Mouse (Mus musculus) MEL-GATA-1-ER (cell line): ENCODE measurements around the gene Dnm1.
"Not testable (repeated sequence)": the region's sequence is repeated elsewhere in the genome, so short reads cannot be mapped to it uniquely, and the experiment has no call there.

Experiments used
- DNase-seq: peaks from one replicate; pipeline ENCODE4 v3.0.0-alpha.2; 2012; ENCODE audit warnings: low read depth; ENCODE audit errors: extremely low read depth

The Dnm1 gene

DNA sequence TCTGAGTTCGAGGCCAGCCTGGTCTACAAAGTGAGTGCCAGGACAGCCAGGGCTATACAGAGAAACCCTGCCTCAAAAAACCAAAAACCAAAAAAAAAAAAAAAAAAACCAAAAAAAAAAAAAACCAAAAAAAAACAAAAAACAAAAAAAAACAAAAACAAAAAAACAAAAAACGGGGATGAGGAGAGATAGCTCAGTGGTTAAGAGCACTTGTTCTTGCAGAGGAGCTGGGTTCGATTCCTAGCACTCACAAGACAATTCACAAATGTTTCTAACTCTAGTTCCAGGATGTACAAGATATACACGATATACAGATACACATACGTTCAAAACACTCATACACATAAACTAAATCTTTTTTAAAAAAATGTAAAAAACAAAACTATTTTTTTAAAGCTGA, 9.1 kb upstream of the Dnm1 start:
- not testable (repeated sequence) for DNase-seq

DNA sequence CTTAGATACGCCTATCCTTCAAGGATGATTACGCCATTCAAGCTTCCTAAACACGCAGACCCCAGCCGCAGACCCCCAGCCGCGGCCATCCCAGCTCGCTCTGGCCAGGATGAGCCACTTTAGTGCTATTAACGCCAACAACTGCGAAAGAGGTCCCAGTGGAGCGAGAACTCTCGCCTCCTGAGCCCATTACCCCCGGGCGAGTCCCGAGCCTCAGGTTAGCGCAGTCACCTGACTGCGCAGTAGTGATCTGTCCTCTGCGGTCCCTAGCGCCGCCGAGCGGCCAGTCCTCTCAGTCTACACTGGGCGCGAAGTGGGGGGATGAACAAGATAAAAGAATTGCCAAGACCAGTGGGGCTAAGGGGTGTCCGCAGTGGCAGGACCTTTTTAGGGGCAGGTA, 8.3 kb upstream of the Dnm1 start:
- DNase-seq = no peak

DNA sequence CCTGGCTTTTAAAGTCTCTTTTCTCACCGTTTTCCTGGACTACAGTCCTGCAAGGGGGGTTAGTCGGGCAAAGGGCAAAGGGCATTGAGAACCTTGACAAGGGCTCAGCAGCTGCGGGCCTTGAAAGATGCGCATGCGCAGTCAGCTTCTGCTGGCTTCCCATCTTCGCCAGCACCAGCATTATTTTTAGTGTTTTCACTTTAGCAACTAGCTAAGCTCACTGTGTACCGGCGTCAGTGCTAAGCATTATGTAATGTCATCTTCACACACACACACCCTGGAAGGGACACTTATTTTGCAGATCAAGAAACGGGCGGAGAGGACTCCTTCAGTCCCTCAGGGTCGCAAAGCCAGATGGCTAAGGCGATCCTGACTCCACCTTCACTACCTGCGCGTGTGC, 7.6 kb upstream of the Dnm1 start:
- DNase-seq = no peak

DNA sequence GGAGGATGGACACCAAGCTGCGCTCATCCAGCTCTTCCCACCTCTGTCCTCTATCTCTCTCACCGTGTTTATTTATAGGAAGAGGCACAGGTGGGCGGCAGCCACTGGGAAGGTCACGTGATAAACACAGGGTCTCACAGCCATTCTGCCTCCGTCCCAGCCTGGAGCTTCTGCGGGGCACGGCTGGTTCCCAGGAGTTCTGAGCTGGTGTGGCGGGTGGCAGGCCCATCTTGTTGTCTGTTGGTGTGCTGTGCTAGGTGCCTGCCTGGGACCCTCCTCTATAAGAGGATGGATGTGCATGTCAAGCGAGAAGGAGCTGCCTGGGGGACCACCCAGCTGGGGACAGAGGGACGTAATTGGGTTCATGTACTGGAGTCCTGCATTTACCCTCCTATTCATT, 5.2 kb upstream of the Dnm1 start:
- DNase-seq = no peak

DNA sequence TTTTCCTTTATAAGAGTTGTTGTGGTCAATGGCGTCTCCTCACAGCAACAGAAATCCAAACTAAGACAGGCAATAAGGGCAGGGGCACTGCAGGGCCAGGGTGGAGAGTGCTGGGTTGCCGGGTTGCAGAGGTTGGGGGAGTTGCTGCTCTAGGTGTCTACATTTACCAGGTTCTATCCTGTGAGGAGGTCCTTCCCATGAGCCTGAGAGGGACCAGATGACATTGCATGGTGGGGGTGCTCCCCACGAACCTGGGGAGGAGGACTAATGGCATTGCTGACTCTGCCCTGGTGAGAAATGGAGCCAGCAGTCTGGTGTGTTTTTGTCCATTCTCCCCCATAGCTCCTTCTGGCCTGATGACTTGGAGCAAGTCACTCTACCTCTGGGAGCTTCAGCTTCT, 4.6 kb upstream of the Dnm1 start:
- no peak for DNase-seq

DNA sequence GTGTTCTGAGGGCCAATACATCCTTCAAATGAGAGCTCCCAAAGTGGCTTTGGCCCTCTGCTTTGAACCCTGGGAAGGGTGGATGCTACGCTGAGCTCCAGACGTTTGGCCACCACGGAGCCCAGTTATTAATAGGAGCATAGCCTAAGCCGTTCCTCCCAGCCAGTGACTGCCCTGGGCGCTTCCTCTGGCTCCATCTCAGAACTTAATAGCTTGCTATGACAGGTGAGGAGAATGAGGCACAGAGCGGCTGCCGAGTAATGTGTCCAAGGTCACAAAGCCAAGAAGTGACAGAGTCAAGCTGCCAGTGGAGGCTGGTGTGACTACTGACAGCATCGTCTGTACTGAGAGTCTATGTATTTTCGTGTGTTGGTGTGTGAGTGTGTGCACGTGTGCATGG, 3.1 kb upstream of the Dnm1 start:
- no peak for DNase-seq

DNA sequence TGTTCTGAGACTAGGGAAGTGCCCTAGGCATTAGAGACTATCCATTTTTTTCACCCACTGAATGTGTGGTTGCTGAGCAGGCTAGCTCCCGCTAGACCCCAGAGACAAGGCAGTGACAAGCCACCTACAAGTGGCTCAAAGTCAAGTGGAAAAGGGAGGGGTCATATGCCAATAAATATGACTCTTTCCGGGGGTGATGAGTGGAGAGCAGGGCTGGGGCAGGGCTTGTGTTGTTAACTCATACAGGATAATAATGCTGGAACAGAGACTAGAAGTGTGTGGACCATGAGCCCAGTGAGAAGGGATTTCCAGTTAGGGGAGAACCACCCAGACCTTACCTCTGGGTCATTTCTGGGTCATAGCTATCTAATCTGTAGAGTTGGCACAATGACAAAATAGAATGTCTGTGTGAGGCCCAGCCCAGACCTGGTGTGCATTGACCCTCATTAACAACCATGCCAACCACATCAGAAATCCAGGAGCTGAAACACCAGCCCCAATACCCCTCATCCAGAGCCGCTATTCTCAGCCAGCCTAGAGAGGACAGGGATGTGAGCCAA, 1.3 kb upstream of the Dnm1 start:
- DNase-seq = no peak

DNA sequence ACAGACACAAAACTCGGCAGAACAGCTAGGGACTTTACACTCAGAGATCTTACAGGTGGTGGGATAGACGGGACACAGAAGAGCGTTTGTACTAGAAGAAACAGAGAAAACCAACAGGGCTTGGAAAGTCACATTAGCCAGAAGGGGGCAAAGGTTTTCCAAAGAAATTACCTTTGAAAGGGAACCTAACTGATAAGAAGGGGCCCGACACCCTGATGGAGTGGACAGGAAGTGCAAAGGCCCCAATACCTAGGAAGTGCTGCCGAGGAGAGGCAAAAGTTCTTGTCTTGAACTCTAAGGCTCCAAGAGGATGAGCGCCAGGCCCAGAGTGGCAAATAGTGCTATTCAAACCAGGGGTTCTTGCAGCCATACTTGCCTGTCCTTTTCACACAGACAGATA, 698 bp upstream of the Dnm1 start:
- DNase-seq = no peak

DNA sequence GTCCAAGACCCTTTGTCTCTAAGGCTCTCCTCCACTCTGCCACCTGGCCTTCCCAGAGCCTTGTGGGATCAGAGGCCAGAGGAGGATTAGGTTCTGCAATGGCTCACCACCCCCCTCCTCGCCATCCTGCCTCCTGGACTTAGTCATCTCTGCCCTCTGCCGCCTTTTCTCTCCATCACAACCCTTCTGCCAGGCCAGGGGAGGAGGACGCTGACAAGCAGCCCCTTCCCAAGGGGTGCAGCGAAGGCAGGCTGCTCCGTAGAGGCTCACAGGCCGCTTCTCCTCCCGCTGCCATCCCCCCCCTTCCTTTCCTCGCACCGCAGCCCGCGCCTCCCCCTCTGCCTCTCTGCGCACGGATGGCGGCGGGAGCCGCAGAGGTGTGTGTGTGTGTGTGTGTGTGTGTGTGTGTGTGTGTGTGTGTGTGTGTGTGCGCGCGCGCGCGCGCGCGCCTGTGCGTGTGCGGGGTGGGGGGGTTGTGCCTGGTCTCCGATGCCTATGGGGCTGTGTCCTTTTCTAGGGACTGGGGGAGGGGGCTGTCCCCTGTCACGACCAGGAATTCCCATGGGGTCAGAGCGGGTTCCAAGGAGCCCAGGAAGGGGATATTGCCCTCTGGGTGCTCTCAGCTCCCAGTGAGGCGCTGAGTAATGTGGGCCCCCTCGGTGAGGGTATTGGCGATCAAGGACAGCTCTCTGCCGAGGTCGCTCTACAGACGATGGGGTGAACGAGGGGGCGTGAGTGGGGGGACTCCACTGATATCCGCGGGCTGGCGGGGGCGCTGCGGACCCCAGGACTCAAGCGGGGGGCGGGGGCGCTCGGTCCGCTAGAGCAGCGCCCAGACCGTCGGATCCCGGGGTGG, 759 bp downstream of the Dnm1 start, which contains the start of gene Ciz1:
Gene Ciz1 (plus strand): TSS at position 177 of the 856 bp plus-strand sequence.
- no peak for DNase-seq

DNA sequence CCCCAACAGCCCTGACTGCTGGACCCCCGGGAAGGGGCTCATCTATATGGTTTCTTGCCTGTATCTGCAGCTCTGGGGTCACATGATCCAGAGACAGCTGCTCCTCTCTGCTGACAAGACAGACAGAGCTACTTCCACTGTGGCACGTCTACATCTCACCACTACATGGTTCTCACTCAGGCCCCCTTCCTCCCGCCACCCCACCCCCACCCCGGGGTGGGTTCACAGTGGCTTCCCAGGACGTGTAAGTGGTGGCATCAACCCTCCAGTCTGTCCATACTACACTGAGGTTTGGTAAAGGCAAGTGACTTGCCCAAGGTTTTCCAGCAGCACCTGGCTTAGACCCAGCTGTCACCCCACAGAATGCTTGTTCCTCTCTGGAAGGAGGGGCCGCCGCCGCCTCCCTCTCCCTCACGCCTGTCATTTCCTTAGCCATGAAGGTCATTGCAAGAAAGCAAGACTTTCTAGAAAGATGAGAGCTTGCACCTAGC, 1.6 kb downstream of the Dnm1 start:
- DNase-seq = no peak

DNA sequence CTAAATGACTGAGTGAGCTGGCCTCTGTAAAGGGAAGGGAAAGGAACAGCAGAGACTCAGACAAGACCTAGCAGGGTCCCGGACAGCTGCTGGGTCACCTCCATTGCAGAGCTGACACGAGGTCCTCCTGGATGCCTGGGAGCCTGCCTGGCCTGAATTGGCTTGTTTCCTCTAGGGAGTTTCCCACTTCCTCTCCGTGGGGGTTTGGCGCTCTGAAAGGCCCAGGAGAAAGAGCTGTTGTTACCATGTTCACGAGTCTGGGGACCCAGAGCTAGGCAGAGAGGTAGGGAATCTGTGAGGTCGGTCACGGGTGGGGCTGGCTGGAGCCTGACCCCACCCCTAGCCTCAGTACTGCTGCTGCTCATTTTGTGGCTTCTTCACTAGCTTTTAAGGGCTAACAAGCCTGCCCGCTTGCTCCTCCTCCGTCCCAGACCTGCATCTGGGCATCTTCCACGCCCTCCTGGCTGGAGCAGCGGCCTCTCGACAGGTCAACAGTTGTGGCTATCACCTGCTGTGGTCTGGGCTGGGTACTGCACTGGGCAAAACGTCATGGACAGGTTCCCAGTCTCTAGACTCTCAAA, 2.6 kb downstream of the Dnm1 start:
- no peak for DNase-seq

DNA sequence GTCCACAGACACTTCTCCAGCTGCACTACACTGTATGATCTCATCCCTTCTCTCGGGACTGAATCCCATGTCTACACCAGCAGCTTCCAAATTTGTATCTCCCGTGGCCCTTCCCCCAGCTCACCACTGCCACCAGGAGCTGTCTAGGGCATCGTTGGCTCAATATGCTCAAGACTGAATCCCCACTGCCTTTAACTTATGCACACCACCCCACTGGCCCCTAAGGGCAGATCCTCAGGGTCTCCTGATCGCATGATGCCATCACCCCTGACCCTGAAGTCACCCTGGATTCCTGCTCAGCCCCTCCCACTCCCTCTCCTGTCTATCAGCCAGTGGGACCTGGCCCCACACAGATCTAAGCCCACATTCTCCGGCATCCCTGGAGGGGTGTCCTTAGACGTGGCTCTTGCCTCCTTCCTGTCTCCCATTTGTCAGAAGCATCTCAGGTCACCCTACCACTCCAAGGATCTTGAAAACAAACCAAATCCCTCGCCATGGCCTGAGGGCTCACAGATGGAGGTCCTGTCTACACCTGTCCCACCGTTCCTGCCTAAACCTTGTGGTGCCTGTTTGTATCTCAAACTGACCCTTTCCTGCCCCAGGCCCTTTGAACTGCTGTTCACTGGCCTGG, 3.4 kb downstream of the Dnm1 start:
- DNase-seq = no peak

DNA sequence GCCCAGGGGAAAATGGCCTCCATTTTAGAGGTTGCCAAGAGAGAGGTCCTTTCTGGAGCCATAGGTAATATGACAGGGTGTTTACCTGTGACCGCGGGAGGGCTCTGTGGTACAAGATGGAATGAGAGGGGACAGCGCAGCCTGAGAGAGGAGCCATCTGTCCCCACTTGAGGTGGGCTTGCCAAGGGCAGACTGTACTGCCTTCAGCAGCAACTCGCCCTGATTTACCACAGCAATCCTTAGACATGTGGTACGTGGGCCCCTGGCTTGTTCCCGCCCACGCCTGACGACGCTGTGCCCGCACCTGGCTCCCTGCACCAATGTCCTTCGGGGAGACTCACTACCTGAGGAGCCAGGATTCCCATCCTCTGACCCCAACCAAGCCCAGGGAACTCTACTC, 4.8 kb downstream of the Dnm1 start:
- DNase-seq = no peak

DNA sequence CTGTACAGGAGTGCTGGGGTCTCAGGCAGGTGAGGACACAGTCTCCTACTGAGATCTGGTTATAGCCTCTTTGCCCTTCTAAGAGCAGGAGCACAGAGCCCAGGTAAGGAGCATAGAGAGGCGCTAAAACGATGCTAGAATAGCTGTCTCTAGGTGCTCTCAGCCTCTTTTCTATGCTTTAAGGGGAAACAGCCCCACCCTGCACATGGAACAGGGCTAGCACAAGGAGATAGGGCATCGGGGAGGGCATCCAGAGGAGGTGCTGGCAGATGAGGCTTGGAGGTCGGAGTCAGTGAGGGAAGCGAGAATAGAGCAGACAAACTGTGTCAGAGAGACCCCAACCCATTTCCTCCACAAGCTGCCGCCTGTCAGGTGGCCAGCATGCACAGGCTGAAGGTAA, 6.1 kb downstream of the Dnm1 start:
- no peak for DNase-seq

DNA sequence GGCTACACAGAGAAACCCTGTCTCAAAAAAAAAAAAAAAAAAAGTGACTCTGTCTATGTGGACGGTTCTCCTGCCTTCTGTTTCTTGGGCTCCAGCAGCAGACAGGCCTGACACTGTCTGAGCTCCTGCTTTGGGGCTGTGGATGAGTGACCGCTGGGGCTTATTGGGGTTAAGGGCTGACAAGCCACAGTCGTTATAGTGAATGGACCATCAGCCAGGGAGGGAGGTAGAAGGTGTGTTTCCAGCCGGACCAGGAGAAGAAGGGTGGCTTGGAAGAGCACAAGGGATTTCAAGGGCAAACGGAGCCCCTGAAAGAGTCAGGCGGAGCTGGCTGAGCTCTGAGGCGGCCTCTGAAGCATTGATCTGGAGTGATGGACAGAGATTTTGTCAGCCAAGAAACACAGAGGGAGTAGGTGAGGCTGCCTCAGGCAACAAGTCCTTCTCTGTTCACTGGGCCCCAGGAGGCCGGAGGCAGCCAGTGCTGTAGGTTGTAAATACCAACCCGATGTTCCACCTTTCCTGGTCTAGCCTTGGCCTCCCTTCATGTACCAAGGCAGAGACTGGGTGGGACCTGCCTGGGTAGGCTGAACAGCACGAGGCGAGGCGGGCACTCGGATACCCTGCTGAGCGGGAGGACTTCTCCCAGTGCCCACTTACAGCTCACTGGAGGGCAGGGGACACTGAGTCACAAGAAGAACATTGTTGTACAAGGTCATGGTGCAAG, 8.4 kb downstream of the Dnm1 start:
- DNase-seq = no peak

DNA sequence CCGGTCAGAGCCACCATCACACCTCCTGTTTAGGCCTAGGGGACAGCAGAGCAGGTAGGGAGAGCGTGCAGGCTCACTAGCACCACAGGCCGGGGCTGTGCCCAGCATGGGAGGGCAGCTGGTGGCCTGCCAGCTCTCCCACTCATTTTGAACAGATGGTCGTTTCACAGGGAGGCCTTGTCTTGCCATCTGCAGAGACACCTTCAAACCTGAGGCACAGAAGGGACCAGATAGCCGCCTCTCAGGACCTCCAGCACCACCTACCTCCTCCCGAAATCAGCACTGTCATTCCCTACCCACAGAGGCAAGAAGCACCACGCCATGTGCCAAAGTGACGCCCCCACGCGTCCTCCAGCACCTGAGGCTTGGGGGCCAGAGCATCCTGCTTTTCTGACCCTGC, 9.1 kb downstream of the Dnm1 start:
- no peak for DNase-seq

DNA sequence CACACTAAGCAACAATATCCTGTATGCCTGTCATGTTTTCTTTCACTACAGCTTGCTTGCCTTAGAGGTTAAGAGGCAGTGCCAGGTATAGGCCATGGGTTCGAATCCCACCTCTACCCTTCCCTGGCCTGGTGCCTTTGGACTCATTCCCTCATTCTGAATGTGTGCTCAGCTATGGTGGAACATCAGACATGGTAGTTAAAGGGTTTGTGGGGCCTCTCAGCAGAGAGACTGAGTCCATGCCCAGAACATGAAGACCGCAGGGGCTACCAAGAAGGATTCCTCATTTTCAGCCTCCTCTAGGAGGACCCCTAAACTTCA, 9.8 kb downstream of the Dnm1 start:
- DNase-seq = no peak

DNA sequence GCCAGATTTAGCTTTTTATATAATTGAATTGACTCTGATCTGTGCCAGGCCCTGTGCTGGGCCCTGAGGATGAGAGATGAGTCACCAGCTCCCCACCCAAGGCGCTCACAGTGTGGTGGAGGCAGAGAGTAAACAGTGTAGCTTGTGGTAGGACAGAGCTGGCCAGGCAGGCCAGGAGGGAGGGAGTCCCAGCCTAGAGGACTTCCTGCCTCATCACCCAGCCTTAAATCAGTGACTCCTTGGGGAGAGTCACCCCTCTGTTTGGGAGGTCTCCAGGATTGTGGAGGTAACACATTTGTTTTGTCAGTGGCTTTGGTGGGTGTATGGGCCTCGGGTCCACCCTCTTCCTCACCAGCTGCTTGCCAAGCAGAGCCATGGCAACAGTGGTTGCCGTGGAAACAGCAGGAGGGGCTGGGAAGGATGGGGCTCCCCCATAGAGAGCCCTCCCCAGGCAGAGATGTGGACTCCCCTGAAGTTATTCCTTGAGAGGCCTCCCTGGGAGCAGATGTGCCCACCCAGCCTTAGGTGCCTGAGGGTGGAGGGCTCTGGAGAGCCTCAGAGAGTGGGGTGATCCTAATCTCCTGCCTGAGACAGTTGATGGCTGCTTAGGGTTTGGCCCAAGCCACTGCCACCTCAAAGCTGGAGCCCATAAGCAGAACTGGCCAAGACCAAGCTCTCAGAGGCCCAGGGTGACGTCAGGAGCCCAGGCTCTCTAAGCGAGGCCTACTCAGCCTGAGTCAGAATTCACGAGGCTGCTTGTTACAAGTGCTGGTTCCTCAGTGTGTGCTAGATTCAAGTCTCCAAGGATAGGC, 10.4 kb downstream of the Dnm1 start:
- no peak for DNase-seq

DNA sequence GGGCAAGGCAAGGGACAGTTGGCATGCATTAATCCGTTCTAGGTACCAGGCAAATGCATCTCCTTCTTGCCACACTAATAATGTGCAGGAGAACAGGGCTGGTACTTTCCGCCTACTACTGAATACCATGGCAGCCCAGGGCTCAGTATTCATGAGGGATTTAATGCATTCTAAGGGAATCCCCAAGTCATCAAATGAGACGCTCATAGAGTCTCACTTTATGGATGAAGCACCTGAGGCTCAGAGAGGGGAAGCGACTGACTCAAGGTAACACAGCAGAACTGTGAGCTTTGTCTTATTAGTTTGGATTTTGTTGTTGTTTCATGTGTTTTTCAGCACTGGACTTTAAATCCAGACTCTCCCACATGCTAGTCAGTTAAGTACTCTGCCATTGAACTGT, 11.1 kb downstream of the Dnm1 start:
- DNase-seq = no peak

DNA sequence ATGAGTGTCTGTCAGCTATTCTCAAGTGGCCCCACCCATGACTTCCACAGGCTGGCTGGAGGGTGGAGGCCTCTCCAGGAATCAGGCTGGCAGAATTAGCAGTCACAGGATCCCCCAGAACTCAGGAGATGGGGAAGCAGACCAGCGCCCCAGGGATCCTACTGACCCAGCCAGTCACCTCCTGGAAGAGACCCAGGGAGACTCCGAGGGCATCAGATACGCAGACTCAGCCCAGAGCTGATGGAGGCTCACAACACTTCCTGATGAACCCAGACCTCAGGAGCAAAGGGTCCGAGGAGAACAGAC, 11.6 kb downstream of the Dnm1 start:
- DNase-seq = no peak
